In genomic region chr19:17138144-17138915, GRCm38 (mm10) we compare ENCODE assay signal across 18 mouse cellular contexts.
DNase-seq lines count a peak whose midpoint lies in the region; TF ChIP-seq lines count a peak whose summit lies in the region.
"Had no signal": no experiment of that assay in that cellular context is flagged by ENCODE, and none has a peak within 500 bp of the region (broad histone marks: within the 10 kb centered on the region; RNA-seq: fewer than 3 reads in every experiment).

No protein-coding gene starts in this region.

- peak; percentile 33 for DNase-seq in heart, adult 11 months
- no peak for DNase-seq in heart, adult 18-20 months
- peak; percentile 86 for DNase-seq in ES-E14 (ENCODE audit: low read depth, low spot score)
- DNase-seq in urinary bladder, postnatal 14 days (ENCODE audit: low spot score), result no peak
- DNase-seq in urinary bladder, adult 18-20 months (ENCODE audit: low spot score in 2 of 2), result no peak
- DNase-seq: adrenal gland, postnatal 14 days; cerebellum, adult 11-12 months; cerebellum, postnatal 10 days; forebrain, postnatal 0 days; gastrocnemius, adult 2 months; gastrocnemius, postnatal 25 days; heart, postnatal 10 days; heart, postnatal 4 days had no signal

- H3K36me3 ChIP-seq in E14TG2a.4 (ENCODE audit: insufficient read depth, low read length) (peaks cover 6% of the 10 kb centered on the region; the same call in 1 of the 2 replicates), ES-E14 (ENCODE audit: control insufficient read depth, insufficient read depth, low read length, poor library complexity, severe bottlenecking) (no peaks in the 10 kb centered on the region)
- H3K36me3 ChIP-seq: embryonic facial prominence, embryonic 12.5 days; forebrain, embryonic 12.5 days; heart, embryonic 10.5 days; hindbrain, embryonic 12.5 days had no signal

- peaks cover 53% of the 10 kb centered on the region for H3K4me1 ChIP-seq in E14TG2a.4 (replicated peaks; ENCODE audit: low read depth, low read length)
- peaks cover 5 to 16% of the 10 kb centered on the region in 2 experiments; a peak in 3 of 4 replicates for H3K4me1 ChIP-seq in ES-E14 (ENCODE audit: control insufficient read depth in 2 of 2, insufficient read depth in 2 of 2, low read length in 2 of 2, poor library complexity in 1 of 2)
- H3K4me1 ChIP-seq: embryonic facial prominence, embryonic 12.5 days; heart, embryonic 10.5 days had no signal

- TF ChIP-seq CTCF in E14TG2a.4 (conservative IDR thresholded peaks at IDR 0.05; ENCODE audit: low read length), result no peak

- H3K9me3 ChIP-seq in E14TG2a.4 (ENCODE audit: low read length), result no peaks in the 10 kb centered on the region
- no peaks in the 10 kb centered on the region for H3K9me3 ChIP-seq in ES-E14 (ENCODE audit: control insufficient read depth, insufficient read depth, low read depth, low read length)
- H3K9me3 ChIP-seq: embryonic facial prominence, embryonic 12.5 days; forebrain, embryonic 12.5 days; heart, embryonic 10.5 days; hindbrain, embryonic 12.5 days had no signal

- in situ Hi-C loops in ES-E14 (cut with MboI; ENCODE audit: low sequenced_read_pairs in 2 of 2, unreplicated experiment in 2 of 2), result no loop called here

- H3K27ac ChIP-seq in ES-E14 (ENCODE audit: insufficient read depth, low read depth, low read length, poor library complexity, severe bottlenecking), result peak overlapping the region; percentile 91; the same call in 1 of the 2 replicates
- H3K27ac ChIP-seq: embryonic facial prominence, embryonic 12.5 days; forebrain, embryonic 12.5 days; gastrocnemius, adult 2 months; heart, embryonic 10.5 days; hindbrain, embryonic 12.5 days had no signal

- H3K9ac ChIP-seq in ES-E14 (ENCODE audit: insufficient read depth, low read depth, low read length, poor library complexity, severe bottlenecking), result peak overlapping the region; percentile 38
- H3K9ac ChIP-seq: embryonic facial prominence, embryonic 12.5 days; forebrain, embryonic 12.5 days; forebrain, postnatal 0 days; hindbrain, embryonic 12.5 days had no signal

- H3K27me3 ChIP-seq in E14TG2a.4 (ENCODE audit: insufficient read depth, low read length), result no peaks in the 10 kb centered on the region
- H3K27me3 ChIP-seq: forebrain, embryonic 12.5 days; hindbrain, embryonic 12.5 days had no signal

- H3K4me3 ChIP-seq in E14TG2a.4 (replicated peaks; ENCODE audit: low read length) (peak overlapping the region; percentile 56), ES-E14 (ENCODE audit: insufficient read depth in 1 of 2, low read depth in 1 of 2, low read length in 2 of 2, poor library complexity in 1 of 2, severe bottlenecking in 1 of 2) (peak overlapping the region; percentile 9 to 52)
- H3K4me3 ChIP-seq: embryonic facial prominence, embryonic 12.5 days; forebrain, embryonic 12.5 days; gastrocnemius, adult 2 months; heart, embryonic 10.5 days; hindbrain, embryonic 12.5 days had no signal

TF ChIP-seq in ES-E14, 5 proteins besides CTCF, POLR2A, EP300 and RAD21:
- TF ChIP-seq MAFK (IDR thresholded peaks at IDR 0.05; ENCODE audit: insufficient read depth, low read depth, low read length) (no peak), ZC3H11A (IDR thresholded peaks at IDR 0.05; ENCODE audit: borderline replicate concordance, low read depth, low read length) (no peak), ZNF384 (IDR thresholded peaks at IDR 0.05; ENCODE audit: low read depth, low read length) (no peak), CHD2 (IDR thresholded peaks at IDR 0.05; ENCODE audit: low read depth, low read length) (peak; percentile 77), HCFC1 (IDR thresholded peaks at IDR 0.05; ENCODE audit: borderline replicate concordance, insufficient read depth, low read length) (no peak)

Comparison
In these comparisons a context has a peak if more than half of its experiments do, and no peak if none do; other contexts are left out.
1. DNase-seq: peak in heart, adult 11 months (single experiment) and ES-E14 (single experiment); none in heart, adult 18-20 months (0 of 2), urinary bladder, postnatal 14 days (single experiment) and urinary bladder, adult 18-20 months (0 of 2).